Mouse (Mus musculus): Measurements from ENCODE around the gene Ccr4.

- TF ChIP-seq CTCF (IDR thresholded peaks at IDR 0.05; ENCODE audit: borderline replicate concordance, control insufficient read depth, extremely low read depth, insufficient read depth, low read length, poor library complexity) (no peak), POLR2A (IDR thresholded peaks at IDR 0.05; ENCODE audit: control insufficient read depth, extremely low read depth, insufficient read depth, low read length, poor library complexity) (no peak)
These were observed 2.8 kb downstream of the Ccr4 start for GRCm38 (mm10) chr9:114501913-114502312.
